Mouse (Mus musculus) kidney, postnatal 36 days (tissue): ENCODE results near the gene Btnl10.
A peak's percentile ranks its signal among the peaks of the same experiment; 100 is the strongest.
"Not testable (repeated sequence)": the region's sequence is repeated elsewhere in the genome, so short reads cannot be mapped to it uniquely, and the experiment has no call there.

Experiments
- DNase-seq, 2 experiments: peaks; one replicate each; pipeline ENCODE4 v3.0.0; 2021 to 2022; ENCODE audit warnings: mixed read lengths in 2 of 2

The Btnl10 gene

DNA sequence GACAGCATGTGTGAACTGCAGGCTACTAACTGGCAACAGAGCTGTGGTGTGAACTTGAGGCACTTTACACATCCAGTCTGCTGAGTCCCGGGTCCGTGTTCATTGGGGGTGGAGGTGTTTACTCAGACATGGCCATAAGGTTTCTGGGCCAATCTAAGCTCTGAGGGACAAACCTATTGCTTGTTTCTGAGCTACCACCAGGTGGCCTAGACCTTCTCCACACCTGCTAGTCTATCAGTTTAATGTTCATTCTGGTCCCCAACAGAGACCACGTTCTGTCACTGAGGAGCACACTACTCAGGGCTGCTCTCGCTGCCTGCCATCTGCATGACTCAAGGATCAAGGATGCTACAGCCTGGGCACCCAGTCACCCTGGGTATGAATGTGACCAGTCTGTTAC is 13.9 kb downstream of the Btnl10 start:
- DNase-seq = peak in 1 of 2 experiments; percentile 32

GRCm38 (mm10) chr11:58937909-58938308 is 20.2 kb downstream of the Btnl10 start:
- peak in 1 of 2 experiments; percentile 33 for DNase-seq

- DNase-seq = peak; percentile 95 to 96
Observed at GRCm38 (mm10) chr11:58938322-58939087, 20.8 kb downstream of the Btnl10 start, which contains the start of gene Rnf187. Gene Rnf187, minus strand, starts transcription at chr11:58938916.

- DNase-seq = no peak
Observed at GRCm38 (mm10) chr11:58939088-58939439, 21.4 kb downstream of the Btnl10 start.

DNA sequence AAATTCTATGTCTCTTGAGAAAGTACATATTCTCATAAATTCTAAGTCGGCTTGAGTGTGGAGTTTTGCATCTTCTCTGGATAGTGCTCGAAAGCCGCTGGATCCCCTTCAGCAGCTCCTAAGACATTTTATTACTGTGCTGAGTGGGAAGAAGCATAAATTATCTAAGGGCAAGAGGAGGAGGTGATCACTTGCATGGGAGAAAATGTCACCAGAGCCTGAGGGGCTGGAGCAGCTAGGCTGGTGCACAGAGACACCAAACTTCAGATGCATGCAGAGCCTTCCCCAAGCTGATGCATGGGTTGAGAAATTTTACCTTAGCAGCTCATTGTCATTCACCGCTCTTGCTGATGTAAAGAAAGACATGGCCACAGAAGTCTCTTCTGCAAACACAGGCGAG is 26.4 kb downstream of the Btnl10 start:
- DNase-seq = no peak

- no peak for DNase-seq
Observed at GRCm38 (mm10) chr11:58947306-58947705, 29.6 kb downstream of the Btnl10 start.

DNA sequence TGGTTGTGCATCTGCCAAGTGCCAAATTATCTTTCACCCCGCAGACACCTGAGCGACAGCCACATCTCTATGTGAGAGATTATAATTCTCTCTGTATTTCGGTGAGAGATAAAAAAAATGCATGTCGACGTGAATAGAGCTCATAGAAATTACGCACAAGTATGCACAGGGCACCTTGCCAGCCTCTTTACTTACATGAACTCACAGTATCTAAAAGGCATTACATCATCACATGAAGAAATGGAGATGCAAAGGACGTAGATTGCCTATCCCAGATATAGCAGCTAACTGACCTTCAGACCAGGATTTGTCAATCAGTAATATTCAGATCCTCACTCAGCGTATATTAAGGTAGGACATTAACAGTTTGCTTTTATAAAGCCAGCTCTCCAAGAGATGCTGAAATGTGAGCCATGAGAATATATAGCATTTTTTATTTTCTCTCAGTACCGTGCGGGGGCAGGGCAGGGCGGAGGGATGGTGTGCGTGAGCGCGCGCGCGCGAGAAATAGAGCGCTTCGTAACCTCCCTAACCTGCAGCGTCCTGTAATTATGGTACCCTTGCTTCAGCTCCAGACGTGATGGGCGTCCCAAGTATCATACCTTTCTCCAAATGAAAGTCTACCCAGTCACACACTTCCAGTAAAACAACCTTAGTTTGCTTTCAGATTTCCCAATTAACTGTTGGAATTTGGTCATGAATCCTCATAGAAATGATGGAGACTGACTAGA is 30.3 kb downstream of the Btnl10 start:
- no peak for DNase-seq

DNA sequence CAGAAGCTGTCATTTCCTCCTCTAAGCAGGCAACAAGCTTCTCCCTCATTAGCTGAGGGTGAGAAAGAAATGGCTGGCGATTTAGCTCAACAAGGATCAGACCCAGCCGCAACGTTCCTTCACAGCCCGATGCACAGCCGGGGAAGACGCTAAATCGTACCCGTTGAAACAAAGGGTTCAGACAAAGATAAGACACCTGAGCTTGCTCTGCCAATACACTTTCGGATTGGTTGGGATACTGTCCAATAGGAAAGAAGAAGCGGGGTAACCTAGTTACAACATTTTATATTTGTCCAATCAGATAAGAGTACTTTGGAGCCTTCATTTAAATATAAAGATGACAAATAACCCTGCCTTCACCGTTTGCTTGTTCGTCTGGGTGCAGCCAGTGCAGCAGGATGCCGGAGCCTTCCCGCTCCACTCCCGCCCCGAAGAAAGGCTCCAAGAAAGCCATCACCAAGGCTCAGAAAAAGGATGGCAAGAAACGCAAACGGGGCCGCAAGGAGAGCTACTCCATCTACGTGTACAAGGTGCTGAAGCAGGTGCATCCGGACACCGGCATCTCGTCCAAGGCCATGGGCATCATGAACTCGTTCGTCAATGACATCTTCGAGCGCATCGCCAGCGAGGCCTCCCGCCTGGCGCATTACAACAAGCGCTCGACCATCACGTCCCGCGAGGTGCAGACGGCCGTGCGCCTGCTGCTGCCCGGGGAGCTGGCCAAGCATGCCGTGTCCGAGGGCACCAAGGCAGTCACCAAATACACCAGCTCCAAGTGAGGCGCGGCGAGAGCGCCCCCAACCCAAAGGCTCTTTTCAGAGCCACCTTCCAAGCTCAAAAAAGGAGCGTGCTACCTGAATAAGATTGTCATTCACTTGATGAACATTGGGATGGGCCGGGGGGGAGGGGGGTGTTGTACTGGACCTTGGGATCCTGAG is 31.1 kb downstream of the Btnl10 start, which contains the start of gene Hist3h2ba:
Hist3h2ba (plus strand) TSS at position 379 of the 938 bp plus-strand sequence.
- DNase-seq = peak; percentile 61 to 76

DNA sequence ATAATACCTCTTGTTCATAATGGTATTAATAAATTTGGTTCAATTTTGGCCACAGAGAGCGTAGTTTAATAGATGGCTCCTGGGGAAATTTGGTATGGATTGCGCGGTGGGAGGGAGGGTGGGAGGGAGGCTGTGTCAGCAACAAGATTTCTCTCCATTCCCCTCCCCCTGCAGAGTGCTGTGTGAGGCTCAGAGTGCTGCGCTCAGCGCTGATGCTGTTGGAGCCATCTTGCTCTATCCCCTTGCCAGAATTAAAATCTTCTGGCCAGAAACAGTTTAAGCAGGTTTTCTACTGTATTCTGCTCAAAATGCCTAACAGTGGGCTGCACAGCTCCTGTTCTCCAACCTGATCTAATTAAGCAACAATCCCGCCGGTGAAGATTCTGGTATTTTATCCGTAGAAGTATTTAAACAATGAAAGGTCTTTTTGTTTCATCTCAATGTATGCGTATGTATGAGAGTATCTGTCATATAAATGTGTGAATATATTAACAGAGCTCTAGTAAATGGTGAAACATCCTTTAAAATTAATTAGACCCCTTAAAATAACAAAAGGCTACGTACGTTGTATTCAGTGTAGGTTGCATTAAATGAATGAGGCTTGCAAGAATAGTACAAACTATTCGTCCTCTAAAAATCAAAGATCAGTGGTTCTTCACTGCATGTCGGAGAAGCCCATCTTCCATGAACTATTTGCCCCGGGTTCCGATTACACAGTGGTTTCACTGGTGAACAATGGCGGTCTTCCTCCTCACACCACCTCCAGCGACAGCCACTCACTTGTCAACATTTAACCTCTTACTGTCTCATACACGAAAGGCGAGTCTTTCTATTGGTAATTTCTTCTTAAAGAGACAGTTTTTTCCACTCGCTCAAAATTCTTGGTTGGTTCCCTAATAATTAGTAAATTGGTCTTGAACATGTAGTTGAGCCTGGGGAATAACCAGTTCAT is 32.0 kb downstream of the Btnl10 start:
- DNase-seq = no peak

DNA sequence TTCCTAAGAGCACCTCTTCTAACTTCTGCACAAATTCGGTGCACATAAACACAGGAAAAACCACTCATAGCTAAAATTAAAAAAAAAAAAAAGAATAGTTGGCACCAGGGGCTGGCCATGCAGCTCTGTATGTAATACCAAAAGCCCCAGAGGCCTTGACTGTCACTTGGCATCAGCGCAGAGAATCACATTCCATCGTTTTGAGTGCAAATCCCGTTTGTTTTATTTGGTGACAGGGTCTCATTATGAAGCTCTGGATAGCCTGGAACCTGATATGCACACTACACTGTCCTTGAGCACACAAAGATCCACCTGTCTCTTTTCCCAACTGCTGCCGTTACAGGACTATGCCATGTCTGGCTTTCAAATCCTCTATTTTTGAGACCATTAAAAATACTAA is 33.5 kb downstream of the Btnl10 start:
- DNase-seq = no peak

DNA sequence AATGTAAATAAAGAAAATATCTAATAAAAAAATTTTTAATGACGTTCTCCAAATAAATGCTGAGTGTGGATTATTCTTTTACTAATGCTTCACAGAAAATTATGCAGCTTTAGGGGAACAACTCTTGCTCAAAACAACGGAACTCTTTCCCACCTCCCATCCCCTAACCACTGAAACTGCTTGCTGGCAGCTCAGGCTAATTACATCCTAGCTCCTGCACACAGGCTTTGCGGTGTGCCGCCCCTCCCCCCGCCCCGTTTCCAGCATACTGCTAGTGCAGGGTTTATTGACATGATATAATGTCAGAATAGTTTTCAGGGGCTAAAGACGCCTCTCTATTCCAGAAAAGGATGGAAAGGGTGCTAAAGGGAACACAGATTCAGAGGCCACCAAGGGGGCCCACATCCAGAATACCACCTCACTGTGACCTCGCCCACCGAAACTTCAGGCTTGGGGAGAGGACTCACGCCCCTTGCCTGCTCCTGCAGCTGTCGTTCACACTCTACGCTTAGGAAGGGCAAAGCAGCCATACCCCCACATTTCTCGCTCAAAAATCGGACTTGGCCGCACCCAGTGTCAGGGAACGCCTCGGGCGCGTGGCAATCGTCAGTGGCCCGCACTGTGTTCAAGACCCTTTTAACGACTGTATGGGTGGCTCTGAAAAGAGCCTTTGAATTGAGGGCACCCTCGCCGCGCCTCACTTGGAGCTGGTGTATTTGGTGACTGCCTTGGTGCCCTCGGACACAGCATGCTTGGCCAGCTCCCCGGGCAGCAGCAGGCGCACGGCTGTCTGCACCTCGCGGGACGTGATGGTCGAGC is 35.9 kb downstream of the Btnl10 start:
- DNase-seq = peak in 1 of 2 experiments; percentile 47

DNA sequence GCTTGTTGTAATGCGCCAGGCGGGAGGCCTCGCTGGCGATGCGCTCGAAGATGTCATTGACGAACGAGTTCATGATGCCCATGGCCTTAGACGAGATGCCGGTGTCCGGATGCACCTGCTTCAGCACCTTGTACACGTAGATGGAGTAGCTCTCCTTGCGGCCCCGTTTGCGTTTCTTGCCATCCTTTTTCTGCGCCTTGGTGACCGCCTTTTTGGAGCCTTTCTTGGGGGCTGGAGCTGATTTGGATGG is 36.4 kb downstream of the Btnl10 start:
- DNase-seq = not testable (repeated sequence)

- DNase-seq = peak; percentile 88 to 97
Observed at GRCm38 (mm10) chr11:58954420-58955142, 36.9 kb downstream of the Btnl10 start, which contains the start of the genes Hist3h2a and Trim17. Gene Hist3h2a, plus strand, starts transcription at chr11:58954685. Gene Trim17, plus strand, starts transcription at chr11:58954685.

GRCm38 (mm10) chr11:58955143-58955867 is 37.6 kb downstream of the Btnl10 start:
- DNase-seq = peak in 1 of 2 experiments; percentile 37

- no peak for DNase-seq
Observed at GRCm38 (mm10) chr11:58955868-58956257, 38.2 kb downstream of the Btnl10 start.

DNA sequence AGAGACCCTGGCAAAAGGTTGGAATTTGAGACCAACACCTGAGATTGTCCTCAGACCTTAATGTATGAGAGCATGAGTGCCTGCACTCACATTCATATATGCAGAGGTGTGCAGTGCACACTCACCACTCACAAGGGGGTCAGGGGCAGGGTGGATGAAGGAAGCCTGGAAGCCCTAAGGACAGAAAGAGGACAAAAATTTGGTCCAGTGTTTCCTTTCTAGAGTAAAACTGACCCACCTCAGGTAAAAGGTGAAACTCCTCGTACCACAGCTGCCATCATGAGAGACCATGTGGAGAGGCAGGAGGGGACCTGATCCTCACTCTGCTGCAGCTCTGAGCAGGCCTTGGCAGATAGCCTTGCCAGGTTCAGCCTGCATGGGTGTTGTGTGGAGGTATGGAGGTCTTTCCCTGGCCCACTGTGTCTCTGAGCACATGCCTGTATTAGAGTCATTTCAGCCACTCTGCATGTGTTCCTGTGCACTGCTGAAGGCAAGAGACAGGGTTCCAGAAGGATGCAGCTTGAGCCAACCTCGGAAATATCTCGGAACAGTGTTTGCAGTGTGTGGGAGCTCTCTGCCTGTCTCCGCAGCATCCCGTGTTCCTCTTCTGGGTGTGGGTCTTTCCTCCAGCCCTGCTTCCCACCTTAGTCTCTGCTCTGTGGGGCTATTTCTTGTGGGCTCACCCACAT is 39.7 kb downstream of the Btnl10 start:
- DNase-seq = no peak

DNA sequence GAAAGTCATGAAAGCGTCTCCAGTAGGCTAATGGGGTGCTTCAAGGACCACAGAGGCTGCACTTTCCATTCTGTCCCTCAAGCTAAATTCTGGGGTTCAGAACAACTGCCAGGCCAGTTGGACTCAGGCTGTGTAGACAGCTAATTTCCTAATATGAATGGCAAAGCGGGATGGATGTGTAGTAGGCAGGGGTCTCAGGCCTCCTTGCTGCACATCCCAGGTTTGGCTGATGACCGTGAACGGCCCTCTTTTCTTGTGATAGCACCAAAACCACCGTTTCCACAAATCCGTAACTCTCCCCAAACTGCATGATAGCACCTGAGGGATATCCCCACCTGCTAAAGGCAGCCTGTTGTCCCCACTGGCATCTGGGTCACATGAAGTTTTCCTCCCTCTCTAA is 40.8 kb downstream of the Btnl10 start:
- DNase-seq = no peak

DNA sequence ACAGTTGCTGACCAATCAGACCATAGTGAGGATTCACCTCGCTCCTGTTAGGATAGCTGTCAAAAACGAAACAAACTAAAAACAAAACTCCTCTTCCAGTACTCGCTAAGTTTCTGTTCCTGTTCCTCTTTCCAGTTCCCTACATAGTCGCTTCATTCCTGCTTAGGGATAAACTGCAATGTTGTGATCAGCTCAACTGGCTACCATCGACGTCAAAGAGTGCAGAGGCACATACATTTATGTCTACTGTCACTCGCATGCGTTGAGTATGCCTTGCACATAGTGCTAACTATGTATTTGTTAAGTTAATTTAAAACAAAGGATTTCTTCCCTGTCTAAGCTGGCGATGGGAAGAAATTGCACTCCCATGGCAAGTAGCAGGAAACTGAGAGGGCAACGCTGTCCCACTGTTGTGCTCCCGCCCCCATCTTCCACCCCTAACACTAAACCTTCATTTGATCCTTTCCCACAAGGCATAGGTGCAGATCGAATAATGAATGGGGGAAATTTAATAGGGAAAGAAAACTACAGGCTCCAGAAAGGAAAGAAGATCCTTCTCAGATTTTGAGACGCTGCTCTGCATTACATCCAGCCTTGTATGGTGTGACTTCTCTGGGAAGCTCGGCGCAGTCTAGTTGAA is 41.6 kb downstream of the Btnl10 start:
- no peak for DNase-seq
